Mouse (Mus musculus) CH12.LX (cell line): Measurements from ENCODE around the gene Tspan14.

Source experiments
- CTCF ChIP-seq, 2 experiments: IDR thresholded peaks in 1 of 2; conservative IDR thresholded peaks in 1 of 2; 2 replicates each; pipeline ENCODE4 v1.5.1; 2011 to 2012; ENCODE audit warnings: low read depth in 2 of 2, low read length in 2 of 2, improper control_type of control experiment in 1 of 2, inconsistent platforms in 1 of 2, mild to moderate bottlenecking in 1 of 2, moderate library complexity in 1 of 2
- E2F4 ChIP-seq: IDR thresholded peaks from 2 replicates; pipeline ENCODE4 v1.6.1; 2011; ENCODE audit warnings: low read depth, low read length, improper control_type of control experiment; ENCODE audit not compliant: insufficient replicate concordance
- ELF1 ChIP-seq: IDR thresholded peaks from 2 replicates; pipeline ENCODE4 v1.6.1; 2014; ENCODE audit warnings: low read depth, mild to moderate bottlenecking, inconsistent platforms, low read length, improper control_type of control experiment
- EP300 ChIP-seq: IDR thresholded peaks from 2 replicates; pipeline ENCODE4 v1.6.1; 2011; ENCODE audit warnings: low read length, improper control_type of control experiment
- KAT2A ChIP-seq: IDR thresholded peaks from 2 replicates; pipeline ENCODE4 v1.6.1; 2012; ENCODE audit warnings: low read length, improper control_type of control experiment, inconsistent platforms; ENCODE audit not compliant: insufficient replicate concordance
- MAX ChIP-seq: IDR thresholded peaks from 2 replicates; pipeline ENCODE4 v1.6.1; 2011; ENCODE audit warnings: low read length, improper control_type of control experiment
- MAZ ChIP-seq: IDR thresholded peaks from 2 replicates; pipeline ENCODE4 v1.6.1; 2012; ENCODE audit warnings: low read depth, mild to moderate bottlenecking, inconsistent platforms, low read length, improper control_type of control experiment, moderate library complexity
- MEF2A ChIP-seq: IDR thresholded peaks from 2 replicates; pipeline ENCODE4 v1.6.1; 2014; ENCODE audit warnings: low read depth, mild to moderate bottlenecking, inconsistent platforms, low read length, improper control_type of control experiment, borderline replicate concordance
- POLR2A ChIP-seq: IDR thresholded peaks from 2 replicates; pipeline ENCODE4 v1.6.1; 2011; ENCODE audit warnings: low read depth, mild to moderate bottlenecking, improper control_type of control experiment, low read length
- POLR2AphosphoS2 ChIP-seq: IDR thresholded peaks from 2 replicates; pipeline ENCODE4 v1.6.1; 2011; ENCODE audit warnings: low read depth, low read length, improper control_type of control experiment
- RAD21 ChIP-seq: IDR thresholded peaks from 2 replicates; pipeline ENCODE4 v1.6.1; 2011; ENCODE audit warnings: low read depth, mild to moderate bottlenecking, low read length, improper control_type of control experiment, moderate library complexity
- ZMIZ1 ChIP-seq: IDR thresholded peaks from 2 replicates; pipeline ENCODE4 v1.6.1; 2012; ENCODE audit warnings: low read depth, mild to moderate bottlenecking, inconsistent platforms, low read length, improper control_type of control experiment

- TF ChIP-seq EP300: no peak
- TF ChIP-seq POLR2A: no peak
- TF ChIP-seq CTCF (conservative IDR thresholded peaks at IDR 0.05 in 1 of 2, IDR thresholded peaks at IDR 0.05 in 1 of 2; ENCODE audit: low read depth in 2 of 2, low read length in 2 of 2): no peak
- no peak for TF ChIP-seq POLR2AphosphoS2
- TF ChIP-seq MEF2A: no peak
- TF ChIP-seq ELF1: no peak
- TF ChIP-seq MAX: no peak
- TF ChIP-seq E2F4: no peak
- TF ChIP-seq ZMIZ1: no peak
- no peak for TF ChIP-seq RAD21
- TF ChIP-seq MAZ: no peak
- no peak for TF ChIP-seq KAT2A
These were observed 48.1 kb downstream of the Tspan14 start for GRCm38 (mm10) chr14:40918477-40918876.
